Mouse (Mus musculus) right cerebral cortex, postnatal 4 days (tissue): Measurements from ENCODE around the gene Psme4.

Experiments
- DNase-seq: peaks from one replicate; pipeline ENCODE4 v3.0.0-alpha.2; 2022

The Psme4 gene

DNA sequence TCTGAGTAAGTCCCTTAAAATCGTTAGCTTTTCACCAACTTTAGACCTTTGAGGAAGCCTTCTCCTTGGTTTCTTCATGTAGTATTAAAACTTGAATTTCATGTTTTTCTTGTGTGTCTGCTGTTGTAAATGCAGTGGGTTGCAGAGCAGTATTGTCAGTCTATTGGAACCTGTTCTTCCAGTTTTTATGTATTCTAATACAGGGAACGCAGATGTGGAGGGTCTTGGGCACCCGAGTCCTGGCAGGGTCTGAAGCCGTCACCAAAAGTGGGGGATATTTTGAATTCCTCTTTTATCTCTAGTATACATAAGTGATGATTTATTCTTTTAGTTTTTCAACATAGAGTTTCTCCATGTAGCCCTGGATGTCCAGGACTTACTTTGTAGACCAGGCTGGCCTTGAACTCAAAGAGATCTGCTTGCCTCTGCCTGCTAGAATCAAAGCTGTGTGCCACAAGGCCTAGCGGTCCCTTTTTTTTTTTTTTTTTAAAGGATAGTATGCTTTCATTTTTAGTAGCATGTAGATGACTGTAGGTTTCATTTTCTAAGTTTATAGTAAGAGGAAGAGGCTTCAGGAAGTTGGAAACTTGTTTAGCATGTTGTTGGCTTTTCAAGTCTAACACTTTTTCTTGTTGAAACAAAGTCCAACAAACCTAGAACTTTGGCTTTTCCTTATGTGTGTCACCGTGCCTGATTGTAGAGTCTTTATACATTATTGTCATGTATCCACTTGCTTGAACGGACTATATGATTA is 14.9 kb downstream of the Psme4 start:
- DNase-seq = no peak

DNA sequence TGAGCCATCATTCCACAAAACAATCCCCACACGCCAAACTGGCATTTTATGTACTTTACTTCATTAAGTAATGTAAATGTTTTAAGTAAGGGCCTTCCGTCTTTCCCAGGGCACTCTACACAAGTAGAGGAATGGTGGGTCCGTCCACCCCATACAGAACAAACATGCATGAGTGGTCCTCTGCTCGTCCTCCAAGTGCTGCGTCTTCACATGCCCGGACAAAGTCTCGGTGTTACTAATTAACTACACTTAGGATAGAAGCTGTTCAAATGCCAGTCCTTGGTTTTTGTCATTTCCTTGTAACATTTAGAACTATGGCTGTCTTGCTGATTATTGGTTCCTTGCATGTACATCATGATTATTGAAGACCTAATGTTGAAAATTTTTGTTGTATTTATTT is 21.2 kb downstream of the Psme4 start:
- no peak for DNase-seq

GRCm38 (mm10) chr11:30793753-30794152 is 22.2 kb downstream of the Psme4 start:
- DNase-seq = no peak

GRCm38 (mm10) chr11:30797236-30797635 is 25.7 kb downstream of the Psme4 start:
- no peak for DNase-seq

GRCm38 (mm10) chr11:30799496-30799895 is 28.0 kb downstream of the Psme4 start:
- peak; percentile 41 for DNase-seq

- DNase-seq = no peak
Observed at GRCm38 (mm10) chr11:30800091-30800490, 28.6 kb downstream of the Psme4 start.

- DNase-seq = no peak
Observed at GRCm38 (mm10) chr11:30802421-30802820, 30.9 kb downstream of the Psme4 start.

- no peak for DNase-seq
Observed at GRCm38 (mm10) chr11:30821116-30821515, 49.6 kb downstream of the Psme4 start.

- DNase-seq = no peak
Observed at GRCm38 (mm10) chr11:30838793-30839192, 67.3 kb downstream of the Psme4 start.

- no peak for DNase-seq
Observed at GRCm38 (mm10) chr11:30844355-30844754, 72.8 kb downstream of the Psme4 start.

- no peak for DNase-seq
Observed at GRCm38 (mm10) chr11:30872425-30872824, 100.9 kb downstream of the Psme4 start.

GRCm38 (mm10) chr11:30885171-30885871 is 113.8 kb downstream of the Psme4 start, which contains the start of the genes Gpr75 and Asb3:
TSS of gene Gpr75 (plus strand) at chr11:30885358.
TSS of gene Asb3 (plus strand) at chr11:30885416.
- peak; percentile 66 for DNase-seq

DNA sequence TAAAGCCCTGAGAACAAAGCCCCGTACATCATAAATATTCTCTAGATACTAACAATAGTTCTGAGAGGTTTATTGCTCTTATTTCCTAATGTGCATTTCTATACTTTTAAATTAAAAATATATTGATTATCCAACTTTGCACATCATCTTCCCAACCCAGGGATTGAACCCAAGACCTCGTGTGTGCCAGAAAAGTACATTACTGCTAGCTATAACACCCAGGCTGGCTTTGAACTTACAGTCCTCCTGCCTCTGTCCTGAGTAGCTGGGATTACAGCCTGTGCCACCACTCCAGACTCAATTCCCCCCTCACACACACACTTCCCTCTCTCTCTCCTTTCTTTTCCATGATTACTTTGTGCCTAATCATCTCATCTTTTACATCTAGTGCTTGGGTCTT is 116.6 kb downstream of the Psme4 start:
- DNase-seq = no peak

DNA sequence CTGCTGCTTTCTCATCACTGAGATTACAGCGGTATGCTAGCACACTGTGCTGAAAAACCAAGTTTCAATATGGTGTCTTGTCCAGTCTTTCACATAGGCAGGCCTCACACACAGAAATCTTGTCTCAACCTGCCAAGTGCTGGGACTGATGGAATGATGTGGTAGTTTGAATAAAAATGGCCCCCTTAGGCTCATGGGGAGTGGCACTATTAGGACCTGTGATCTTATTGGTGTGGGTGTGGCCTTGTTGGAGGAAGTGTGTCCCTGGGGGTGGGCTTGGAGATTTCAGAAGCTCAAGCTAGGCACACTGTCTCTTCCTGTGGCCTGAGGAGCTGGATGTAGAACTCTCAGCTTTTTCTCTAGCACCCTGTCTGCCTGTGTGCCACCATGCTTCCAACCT is 124.7 kb downstream of the Psme4 start:
- no peak for DNase-seq

DNA sequence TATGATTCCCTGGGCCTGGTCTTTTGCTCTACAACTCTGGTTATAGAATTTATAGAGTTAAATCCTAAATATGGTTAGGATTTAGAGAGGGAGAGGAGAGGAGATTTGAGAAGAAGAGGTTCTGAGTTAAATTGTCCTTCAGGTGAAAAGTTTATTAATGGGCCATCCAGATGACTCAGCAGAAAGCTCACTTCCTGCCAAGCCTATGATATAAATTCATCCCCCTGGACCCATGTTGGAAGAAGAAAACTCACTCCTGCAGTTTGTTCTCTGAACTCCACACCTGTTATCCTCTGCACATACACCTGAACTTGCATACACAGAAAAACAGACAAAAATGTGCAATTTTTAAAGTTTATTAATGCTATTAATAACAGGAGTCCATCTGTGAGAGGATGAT is 127.8 kb downstream of the Psme4 start:
- DNase-seq = no peak

GRCm38 (mm10) chr11:30912311-30912710 is 140.8 kb downstream of the Psme4 start:
- DNase-seq = no peak

DNA sequence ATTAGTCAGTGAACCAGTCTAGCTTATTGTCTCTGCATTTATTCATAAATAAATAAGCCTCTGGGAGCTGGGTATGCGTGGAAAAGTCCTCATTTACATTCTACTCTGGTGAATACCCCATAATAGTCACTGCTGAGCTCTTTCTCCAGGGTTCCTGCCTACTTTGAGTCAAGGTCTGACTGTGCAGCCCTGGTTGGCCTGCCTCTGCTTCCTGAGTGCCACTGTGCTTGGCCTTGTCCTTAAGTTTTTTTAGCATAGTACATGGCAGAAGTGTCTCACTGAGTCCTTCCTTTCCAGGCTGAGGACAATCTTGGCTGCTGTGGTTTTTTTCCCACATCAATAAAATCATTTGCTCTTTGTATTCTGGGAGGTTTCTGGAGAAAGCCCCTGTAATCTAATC is 149.1 kb downstream of the Psme4 start:
- DNase-seq = no peak

- DNase-seq = no peak
Observed at GRCm38 (mm10) chr11:30923283-30923682, 151.8 kb downstream of the Psme4 start.

GRCm38 (mm10) chr11:30928079-30928478 is 156.6 kb downstream of the Psme4 start:
- no peak for DNase-seq

DNA sequence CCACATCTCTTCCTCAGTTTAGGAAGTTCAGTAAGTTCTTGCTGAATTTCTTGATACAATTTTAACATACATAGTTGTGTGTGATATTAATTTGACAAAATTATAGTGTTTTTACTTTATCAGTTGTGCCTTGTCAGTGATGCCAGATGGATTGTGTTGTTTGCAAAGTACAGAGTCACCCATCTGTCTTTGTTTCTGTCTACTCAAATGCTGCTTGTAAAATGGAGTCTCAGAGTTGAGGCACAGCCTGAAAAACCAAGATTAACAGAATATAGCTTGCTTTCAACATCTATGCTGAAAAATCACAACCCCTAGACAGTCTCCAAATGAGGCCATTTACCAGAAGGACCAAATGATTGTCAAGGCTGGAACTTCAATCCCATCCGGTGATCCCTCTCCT is 157.0 kb downstream of the Psme4 start:
- DNase-seq = no peak
